In the genomic region with DNA sequence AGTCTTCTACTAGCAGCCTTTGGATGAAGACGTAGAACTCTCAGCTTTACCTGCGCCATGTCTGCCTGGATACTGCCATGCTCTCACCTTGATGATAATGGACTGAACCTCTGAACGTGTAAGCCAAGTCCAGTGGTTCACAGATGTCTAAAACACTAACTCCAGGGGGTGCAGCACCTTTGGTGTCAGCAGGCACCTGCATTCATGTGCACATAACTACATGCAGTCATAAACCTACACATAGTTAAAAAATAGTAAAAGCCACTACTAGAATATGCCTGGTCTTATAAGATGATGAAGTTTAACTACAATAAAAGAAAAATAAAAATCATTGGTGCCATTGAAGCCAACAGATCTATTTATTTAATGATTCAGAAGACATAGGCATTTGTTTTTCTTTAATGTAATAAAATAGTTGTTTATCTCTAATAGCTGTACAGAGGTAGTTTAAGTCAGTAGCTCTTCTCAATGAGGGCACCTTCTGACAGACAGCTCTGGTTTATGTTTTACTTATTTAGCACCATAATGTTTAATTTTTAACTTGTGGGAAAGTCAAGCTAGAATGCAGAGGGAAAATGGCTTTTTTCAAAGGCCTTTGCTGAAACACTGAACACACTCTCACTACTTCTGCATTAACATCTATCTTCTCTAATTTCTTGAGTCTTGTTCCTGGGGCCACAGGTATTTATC, we compare ENCODE assay signal across 17 mouse cellular contexts.
"Had no signal": no experiment of that assay in that cellular context is flagged by ENCODE, and none has a peak within 500 bp of the region (broad histone marks: within the 10 kb centered on the region; RNA-seq: fewer than 3 reads in every experiment).

No protein-coding gene starts in this region.

- H3K27me3 ChIP-seq: lung, embryonic 15.5 days; megakaryocyte, embryonic 14.5 days; midbrain, embryonic 13.5 days; midbrain, embryonic 15.5 days; neural tube, embryonic 12.5 days; stomach, embryonic 15.5 days had no signal

- ATAC-seq: liver, postnatal 0 days; lung, postnatal 0 days; midbrain, embryonic 13.5 days; midbrain, embryonic 15.5 days had no signal

- H3K36me3 ChIP-seq: lung, embryonic 15.5 days; midbrain, embryonic 13.5 days; midbrain, embryonic 15.5 days; neural tube, embryonic 12.5 days; stomach, embryonic 15.5 days had no signal

- H3K4me3 ChIP-seq: lung, embryonic 15.5 days; megakaryocyte, embryonic 14.5 days; midbrain, embryonic 13.5 days; midbrain, embryonic 15.5 days; neural tube, embryonic 12.5 days; stomach, embryonic 15.5 days had no signal

- H3K9me3 ChIP-seq: lung, embryonic 15.5 days; megakaryocyte, embryonic 14.5 days; midbrain, embryonic 13.5 days; midbrain, embryonic 15.5 days; neural tube, embryonic 12.5 days; stomach, embryonic 15.5 days had no signal

- H3K9ac ChIP-seq: liver, postnatal 0 days; lung, embryonic 15.5 days; midbrain, embryonic 13.5 days; midbrain, embryonic 15.5 days; neural tube, embryonic 12.5 days; stomach, embryonic 15.5 days had no signal

- H3K4me2 ChIP-seq: lung, embryonic 15.5 days; midbrain, embryonic 11.5 days; midbrain, embryonic 13.5 days; midbrain, embryonic 15.5 days; neural tube, embryonic 12.5 days; stomach, embryonic 15.5 days had no signal

- H3K4me1 ChIP-seq: lung, embryonic 15.5 days; megakaryocyte, embryonic 14.5 days; midbrain, embryonic 13.5 days; midbrain, embryonic 15.5 days; neural tube, embryonic 12.5 days; stomach, embryonic 15.5 days had no signal

- H3K27ac ChIP-seq: lung, embryonic 15.5 days; macrophage; midbrain, embryonic 13.5 days; midbrain, embryonic 15.5 days; neural tube, embryonic 12.5 days; stomach, embryonic 15.5 days; stomach, postnatal 0 days had no signal

- DNase-seq: liver, postnatal 0 days; lung, adult 2 months; lung, postnatal 14 days; lung, postnatal 36 days; right cerebral cortex, postnatal 14 days; thymus, adult 2 months; thymus, postnatal 25 days had no signal
